Mouse (Mus musculus) brain, adult 2 months (tissue): ENCODE data around the gene Rsbn1l.

Source experiments
- DNase-seq: peaks from one replicate; pipeline ENCODE4 v3.0.0; 2011; ENCODE audit warnings: low read depth, low spot score

Gene Rsbn1l

GRCm38 (mm10) chr5:20905437-20905836 is 50.8 kb downstream of the Rsbn1l start:
- no peak for DNase-seq

DNA sequence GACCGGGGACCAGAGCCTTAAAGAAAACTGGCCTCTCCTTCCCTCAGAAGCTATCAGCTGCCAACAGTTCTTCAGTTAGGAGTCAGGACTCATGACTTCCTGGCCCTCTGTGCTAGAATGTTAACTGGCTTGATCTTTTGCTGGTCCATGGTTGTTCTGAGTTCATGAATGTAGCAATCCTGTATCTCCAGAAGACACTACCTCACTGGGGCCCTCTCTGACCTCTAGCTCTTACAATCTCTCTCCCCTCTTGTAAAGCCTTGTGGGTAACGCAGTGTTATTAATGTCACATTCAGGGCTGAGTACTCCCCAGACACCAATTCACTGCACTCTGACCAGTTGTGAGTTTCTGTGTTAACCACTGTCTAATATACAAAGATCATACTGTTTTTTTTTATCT is 51.6 kb downstream of the Rsbn1l start:
- no peak for DNase-seq

GRCm38 (mm10) chr5:20897446-20898167 is 58.6 kb downstream of the Rsbn1l start:
- DNase-seq = no peak

DNA sequence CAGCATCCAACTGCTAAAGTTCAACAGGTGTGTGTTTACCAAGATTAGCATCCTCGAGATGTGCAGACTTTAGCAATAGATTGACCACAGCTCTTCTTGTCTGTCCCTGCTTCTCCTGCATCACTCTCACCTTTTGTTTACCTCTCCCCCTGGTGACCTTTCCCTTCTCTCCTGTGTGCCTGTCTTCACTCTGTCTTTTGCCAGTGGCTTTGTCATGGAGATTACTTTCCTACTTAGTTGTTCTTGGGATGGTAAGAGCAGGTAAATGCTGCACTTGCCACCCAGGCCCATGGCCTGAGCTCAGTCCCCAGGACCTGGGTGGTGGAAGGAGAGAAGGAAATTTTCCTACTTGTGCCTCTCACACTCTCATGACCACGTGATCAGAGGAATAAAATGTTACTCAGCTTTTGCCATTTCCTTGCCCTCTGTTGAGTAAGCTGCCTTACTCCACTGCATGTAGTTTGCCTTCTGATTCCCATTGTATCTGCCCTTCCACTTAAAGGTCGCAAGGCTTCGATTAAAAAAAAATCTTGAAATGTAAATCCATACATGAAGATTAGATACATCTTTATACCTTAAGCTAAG is 72.1 kb downstream of the Rsbn1l start:
- no peak for DNase-seq

DNA sequence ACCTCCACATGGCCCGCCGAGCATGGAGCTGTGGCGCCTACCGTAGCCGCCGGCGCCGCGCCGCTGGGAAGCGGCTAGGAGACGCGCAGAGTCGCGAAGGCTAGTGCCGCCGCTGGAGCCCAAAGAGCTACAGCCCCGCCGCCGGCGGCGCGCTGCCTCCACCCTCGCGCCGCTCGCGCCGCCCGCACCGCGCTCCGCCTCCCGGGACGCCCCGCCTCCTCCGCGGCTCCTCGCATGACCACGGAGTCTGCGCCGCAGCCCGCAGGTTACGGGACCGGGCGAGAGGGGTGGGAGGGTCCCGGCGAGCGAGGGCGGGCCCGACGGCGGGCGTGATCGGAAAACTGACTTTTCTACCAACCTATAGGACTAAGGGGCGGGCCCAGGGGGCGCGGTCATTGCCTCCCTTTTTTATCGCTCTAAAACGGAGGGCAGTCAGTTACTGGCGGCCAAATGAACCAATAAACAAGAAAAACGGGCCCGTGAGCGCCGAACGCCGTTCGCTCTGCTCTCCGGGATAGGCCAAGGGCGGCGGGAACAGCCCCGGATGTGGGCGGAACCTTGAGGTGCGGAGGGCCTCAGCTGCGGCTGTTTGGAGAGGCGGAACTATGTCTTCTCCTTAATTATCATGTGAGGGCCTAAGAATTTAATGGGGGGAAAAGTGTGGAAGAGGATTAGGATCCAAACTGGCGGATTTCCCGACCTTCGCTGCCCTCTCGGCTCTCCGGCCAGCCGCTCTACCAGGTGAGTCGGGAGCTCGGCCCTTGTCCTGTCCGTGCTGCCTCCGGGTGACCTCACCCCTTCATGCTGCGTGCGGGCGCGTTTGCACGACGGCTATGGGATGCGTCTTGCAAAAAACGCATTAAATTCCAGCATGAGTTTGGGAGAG is 74.0 kb downstream of the Rsbn1l start, which contains the start of the genes Phtf2 and Tmem60:
TSS of gene Phtf2 (minus strand) at position 210 of the 886 bp plus-strand sequence.
TSS of gene Tmem60 (plus strand) at position 277 of the 886 bp plus-strand sequence.
- DNase-seq = peak; percentile 99

DNA sequence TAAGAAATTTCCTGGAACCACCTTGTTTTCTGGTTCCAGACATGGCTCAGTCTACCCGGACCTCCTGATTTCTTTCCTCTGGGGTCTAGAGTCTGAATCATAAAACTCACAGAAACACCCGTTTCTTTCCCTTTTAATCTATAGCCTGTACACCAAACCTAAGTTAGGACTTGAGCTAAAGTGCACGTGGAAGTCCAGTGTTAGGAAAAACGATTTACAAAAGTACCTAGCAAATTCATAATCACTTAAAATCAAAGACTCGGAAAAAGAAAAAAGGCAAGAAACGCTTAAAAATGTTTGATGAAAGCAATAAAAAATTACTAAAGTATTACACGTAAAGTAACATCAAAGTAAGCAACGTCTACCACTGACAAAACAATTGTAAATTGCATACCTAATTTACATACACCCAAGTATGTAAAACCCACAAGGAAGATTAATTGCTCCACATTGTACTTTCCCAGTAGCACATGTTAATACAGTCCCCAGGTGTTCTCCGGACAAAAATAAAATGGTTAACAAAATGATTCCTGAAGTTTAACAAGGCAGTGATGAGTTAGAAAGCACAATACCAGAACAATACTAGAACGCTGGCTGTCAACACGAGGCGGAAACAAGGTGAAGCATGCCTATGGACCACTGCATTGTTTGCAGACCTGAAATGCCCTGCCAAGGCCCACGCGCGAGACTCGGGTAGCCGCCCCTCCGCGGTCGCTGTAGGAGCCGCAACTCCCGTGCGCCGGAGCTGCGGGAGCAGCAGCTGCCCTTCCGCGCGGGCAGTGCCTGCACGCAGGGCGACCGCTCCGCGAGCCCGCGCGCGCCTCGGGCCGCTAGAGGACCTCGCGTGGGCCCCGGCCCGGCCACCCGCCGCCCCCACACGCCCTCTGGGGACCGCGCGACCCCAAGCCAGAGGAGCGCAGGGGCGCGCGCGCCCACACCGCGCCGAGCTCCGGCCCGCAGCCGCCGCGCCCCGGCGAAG is 75.1 kb downstream of the Rsbn1l start:
- peak; percentile 74 for DNase-seq

DNA sequence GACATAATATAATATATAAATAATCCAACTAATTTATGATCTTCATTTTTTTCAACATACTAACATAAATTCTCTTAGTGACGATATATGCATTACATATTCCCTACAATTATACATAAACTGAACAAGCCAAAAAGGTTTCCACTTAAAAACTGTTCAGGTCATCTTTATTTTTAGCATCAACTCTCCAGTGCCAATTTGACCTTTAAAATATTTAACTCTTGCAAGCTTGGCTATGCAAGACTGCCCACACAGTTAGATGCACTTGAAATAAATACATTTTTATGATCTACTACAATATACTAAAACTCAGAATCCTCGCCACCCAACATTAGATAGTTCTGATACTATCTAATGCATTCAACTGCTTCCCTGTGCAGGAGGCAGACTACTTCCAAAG is 75.8 kb downstream of the Rsbn1l start:
- no peak for DNase-seq

DNA sequence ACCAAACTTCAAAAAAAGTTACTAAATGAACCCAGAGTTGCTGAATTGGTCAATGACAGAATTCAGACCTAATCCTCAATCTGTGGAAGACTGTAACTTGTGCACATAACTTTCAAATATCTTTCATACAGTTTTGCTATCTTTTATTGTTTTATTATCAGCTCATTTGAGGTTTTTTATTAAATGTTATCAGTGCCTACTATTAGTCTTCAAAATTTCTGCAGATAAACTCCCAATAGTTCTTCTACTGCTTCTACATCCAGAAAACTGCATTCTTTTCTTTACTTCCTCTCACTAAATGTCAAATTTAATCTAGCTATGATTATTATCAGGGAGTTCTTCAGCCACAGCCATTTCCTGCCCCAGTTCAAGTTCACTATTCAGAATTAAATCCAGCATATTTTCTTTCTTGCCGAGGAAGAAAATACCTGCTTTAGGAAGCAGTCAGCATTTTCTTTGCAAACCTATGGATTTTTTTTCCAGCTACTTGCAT is 79.2 kb downstream of the Rsbn1l start:
- no peak for DNase-seq

DNA sequence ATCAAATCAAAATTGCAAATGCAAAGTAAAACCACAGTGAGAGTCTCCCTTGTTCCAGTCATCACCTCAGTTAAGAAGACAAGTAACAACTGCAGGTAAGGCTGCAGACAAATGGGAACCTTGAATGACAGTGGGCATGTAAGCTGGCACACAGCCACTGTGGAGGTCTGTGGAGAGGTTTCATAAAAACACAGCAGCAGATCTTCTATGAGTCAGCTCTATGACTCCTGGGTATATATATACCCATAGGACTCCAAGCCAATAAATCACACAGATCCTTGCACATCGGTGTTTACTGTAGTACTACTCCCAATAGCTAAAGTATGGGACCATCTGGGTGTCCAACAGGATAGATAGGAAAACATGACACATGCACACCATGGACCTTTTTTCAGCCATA is 83.1 kb downstream of the Rsbn1l start:
- peak; percentile 23 for DNase-seq

- peak; percentile 25 for DNase-seq
Observed at GRCm38 (mm10) chr5:20865193-20865755, 90.9 kb downstream of the Rsbn1l start.

GRCm38 (mm10) chr5:20864216-20864969 is 91.8 kb downstream of the Rsbn1l start:
- no peak for DNase-seq

- peak; percentile 55 for DNase-seq
Observed at GRCm38 (mm10) chr5:20861901-20862300, 94.3 kb downstream of the Rsbn1l start.

- DNase-seq = no peak
Observed at GRCm38 (mm10) chr5:20860565-20860964, 95.6 kb downstream of the Rsbn1l start.

DNA sequence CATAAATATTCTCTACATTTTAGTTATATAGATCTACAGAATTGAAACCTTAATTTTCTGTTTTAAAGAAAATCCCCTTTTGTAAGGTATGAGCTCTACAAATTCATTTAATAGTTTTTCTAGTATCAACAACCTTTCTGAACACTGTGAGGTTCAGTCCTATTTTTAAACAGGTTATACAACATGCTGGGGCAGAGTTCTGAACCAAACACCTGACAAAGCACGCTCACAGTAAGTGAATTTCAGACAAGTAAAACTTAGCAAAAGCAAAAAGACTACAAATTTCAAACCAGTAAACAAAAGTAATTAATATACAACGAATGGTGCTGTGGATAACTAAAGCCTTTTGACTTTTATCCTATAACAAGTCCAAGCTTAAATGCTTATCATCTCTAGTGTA is 97.8 kb downstream of the Rsbn1l start:
- DNase-seq = no peak

DNA sequence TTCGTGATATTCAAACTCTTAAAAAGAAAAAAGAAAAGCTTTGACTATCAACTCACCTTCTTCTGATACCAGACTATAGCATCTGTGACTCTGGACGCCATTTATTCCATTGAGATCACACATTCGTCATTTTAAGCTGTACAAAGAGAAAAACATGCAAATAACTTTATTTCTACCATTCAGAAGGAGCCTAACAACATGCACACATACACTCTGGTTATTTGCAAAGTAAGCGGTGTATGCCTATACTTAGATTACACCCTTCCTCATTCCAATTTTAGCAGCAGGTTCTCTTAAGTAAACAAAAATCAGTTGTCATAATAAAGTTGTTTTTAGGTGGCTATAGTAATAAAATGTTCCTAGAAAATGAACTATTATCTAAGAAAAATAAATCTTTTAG is 101.1 kb downstream of the Rsbn1l start:
- DNase-seq = no peak

DNA sequence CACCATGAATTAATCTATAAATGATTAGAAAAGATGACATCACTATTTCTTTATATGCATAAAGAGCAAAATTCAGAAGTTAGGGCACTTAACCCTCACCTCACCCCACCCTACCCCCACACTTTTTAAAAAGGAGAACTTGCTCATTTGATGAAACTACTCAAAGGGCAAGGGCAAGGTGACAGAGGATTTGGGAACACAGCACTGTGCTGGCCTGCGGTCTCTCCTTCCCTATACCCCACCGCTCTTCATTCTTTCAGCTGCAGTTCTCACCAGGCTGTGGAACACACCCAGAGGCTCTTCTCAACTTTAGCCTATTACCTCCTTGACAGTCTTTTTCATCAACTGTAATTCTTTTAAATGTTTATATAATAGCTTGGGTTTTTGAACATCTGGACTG is 109.2 kb downstream of the Rsbn1l start:
- no peak for DNase-seq

DNA sequence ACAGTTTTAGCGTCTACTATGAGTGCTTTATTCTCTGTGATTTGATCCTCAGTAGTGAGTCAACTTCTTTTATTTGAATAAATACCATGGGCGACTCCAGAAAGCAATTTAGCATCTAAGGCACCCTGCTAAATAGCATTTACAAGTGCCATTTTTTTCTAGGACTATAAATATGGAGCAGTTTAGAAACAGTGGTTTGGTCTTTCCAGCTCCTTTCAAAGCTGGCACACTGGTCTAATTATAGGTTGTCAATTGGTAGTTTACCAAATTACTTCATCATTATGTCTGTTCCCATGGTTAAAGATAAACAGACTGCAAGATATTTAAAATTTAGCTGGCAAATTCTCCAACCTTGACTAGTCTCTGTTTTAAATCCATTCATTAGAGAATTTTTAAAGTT is 112.4 kb downstream of the Rsbn1l start:
- DNase-seq = peak; percentile 72

DNA sequence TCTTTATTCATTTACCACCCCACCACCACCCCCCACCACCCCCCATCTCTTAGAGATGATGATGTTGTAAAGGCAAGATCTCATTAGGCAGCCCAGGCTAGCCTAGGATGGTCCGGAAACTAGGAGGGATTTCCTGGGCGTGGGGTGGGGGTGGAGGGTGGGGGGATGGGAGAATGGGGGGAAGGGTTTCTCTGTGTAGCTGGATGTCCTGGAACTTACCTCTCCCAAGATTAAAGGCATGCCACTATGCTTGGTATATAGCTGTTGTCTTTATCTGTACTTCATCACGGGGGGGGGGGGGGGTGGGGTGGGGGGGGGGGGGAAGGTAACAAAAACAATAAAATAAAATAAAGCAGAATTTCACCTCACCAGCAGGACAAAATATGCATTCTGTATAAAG is 112.8 kb downstream of the Rsbn1l start:
- DNase-seq = no peak
